Mouse (Mus musculus) fat pad, adult 2 months (tissue): Measurements from ENCODE around the gene Dcn.

ENCODE experiments used
- DNase-seq: peaks from one replicate; pipeline ENCODE4 v3.0.0-alpha.2; 2011; ENCODE audit warnings: low read depth, low spot score; ENCODE audit errors: extremely low read depth

Dcn gene

GRCm38 (mm10) chr10:97538202-97538601 lies 58.8 kb downstream of the Dcn start:
- no peak for DNase-seq

GRCm38 (mm10) chr10:97547740-97548139 lies 68.3 kb downstream of the Dcn start:
- DNase-seq = no peak

- DNase-seq = no peak
Observed at GRCm38 (mm10) chr10:97564957-97565856, 85.8 kb downstream of the Dcn start, which contains the start of gene Lum. TSS of gene Lum (plus strand) at chr10:97565128.

GRCm38 (mm10) chr10:97567489-97568135 lies 88.2 kb downstream of the Dcn start:
- DNase-seq = no peak
